Mouse (Mus musculus): ENCODE measurements at regions not wholly inside any gene's neighbourhood (a gene's known extent, or its start where the extent isn't known, plus 50 kb on each side); places are given as distances from the start of the nearest gene placed in this dataset.

- TF ChIP-seq CTCF (IDR thresholded peaks at IDR 0.05; ENCODE audit: borderline replicate concordance, extremely low read depth, insufficient read depth, insufficient read length) (no peak), POLR2A (IDR thresholded peaks at IDR 0.05; ENCODE audit: borderline replicate concordance, extremely low read depth, insufficient read depth, insufficient read length, poor library complexity, severe bottlenecking) (no peak)
Measured at GRCm38 (mm10) chr5:4530236-4531067, 227.4 kb downstream of the Fzd1 start.
